Mouse (Mus musculus): Measurements from ENCODE around the gene Mei4. TPM values are rescaled to one million over a fixed set of nuclear protein-coding genes. Genes with fewer than 3 reads are reported as not detected.

The Mei4 gene
- total RNA-seq, 2 experiments from 2014 or later = 0.94 to 1.7 TPM

DNA sequence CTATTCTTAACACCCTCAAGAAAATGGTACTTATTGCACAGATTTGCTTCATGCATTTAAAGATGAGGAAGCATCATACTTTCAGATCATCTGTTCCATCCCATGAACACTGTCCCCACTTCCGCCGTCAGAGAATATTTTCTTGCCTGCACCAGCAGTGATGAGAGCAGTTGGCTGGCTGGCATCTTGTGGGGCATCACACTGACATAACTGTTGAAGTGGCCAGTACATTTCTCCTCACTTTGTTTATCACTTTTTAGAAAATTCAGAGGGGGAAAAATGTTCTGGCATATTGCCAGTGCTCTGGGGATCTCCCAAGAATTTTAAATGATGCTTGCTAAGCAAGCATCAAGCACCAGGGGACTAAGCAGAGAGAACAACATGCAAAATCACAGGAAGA, 251.4 kb downstream of the Mei4 start:
- peak in 1 of 2 experiments; percentile 2 for DNase-seq (ENCODE audit: low spot score in 2 of 2)

DNA sequence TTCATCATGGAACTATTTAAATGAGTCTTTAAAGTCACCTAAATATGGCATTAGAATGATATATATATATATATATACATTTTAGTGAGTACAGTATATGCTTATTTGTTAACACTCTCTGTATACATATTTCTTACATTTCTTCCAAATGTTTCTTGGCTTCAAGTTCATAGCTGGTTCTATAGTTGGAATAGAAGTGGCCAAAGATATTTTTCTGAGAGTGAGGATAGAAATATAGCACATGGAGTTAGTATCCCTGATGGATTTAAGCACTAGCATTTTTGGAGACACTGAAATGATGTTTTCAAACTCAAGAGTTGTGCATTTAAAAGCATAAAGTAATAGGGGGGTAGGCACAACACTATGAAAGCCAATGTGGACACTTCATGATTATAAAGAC, 272.6 kb downstream of the Mei4 start:
- DNase-seq (ENCODE audit: low spot score in 2 of 2) = no peak

DNA sequence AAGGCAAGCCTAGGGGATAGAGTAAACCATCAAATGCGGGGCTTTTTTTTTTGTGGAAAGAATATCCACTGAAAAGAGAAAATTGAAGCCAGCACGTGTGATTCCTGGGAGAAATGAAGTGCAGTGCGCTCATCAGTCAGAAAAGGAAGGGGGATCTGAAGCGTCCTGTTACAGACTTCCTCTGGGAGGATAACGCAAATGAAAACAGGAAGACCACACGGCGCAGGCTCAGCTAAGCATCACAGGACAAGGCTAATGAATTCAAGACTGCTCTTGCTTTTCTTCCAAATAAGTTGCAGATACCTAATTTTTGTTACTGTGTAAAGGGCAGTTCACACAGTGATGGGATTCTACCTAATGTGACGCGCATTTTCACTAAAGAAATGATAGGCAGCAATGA, 296.7 kb downstream of the Mei4 start:
- no peak for DNase-seq (ENCODE audit: low spot score in 2 of 2)

DNA sequence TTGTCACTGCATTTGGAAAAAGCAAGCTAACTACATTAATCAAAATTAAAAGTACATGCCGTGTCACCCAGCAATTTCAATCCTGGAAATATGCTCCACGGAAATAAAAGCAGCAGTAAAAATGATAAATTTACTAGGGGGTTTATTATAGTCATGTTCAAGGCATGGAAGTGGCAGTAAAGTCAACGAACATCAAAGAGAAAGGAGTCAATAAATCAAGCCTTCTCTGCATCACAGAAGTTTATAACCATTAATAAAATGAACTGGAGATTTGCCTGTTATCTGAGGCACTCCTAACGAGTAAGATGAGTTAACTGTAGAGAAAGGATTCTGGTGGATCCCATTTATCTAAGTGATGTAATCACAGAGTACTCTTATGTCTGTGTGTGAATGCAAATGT, 298.9 kb downstream of the Mei4 start:
- DNase-seq (ENCODE audit: low spot score in 2 of 2) = no peak

DNA sequence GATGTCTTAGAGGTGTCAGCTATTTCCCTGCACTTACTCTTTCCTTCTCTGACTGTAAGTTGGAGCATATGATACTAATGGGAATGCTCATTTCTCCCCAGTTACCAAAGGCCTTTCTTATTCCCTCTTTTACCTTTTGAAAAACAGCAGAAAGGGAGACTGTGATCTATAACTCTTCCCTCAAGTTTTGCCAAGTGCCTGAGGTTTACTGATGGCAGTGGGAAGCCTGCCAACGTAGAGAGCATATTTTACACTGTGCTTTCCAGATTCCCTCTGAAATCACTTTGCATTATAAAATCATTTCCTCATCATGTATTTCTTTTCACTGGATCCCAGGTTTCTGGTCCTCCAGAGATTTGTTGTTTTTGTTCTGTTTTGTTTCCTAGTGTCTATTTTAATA, 354.5 kb downstream of the Mei4 start:
- no peak for DNase-seq (ENCODE audit: low spot score in 2 of 2)

DNA sequence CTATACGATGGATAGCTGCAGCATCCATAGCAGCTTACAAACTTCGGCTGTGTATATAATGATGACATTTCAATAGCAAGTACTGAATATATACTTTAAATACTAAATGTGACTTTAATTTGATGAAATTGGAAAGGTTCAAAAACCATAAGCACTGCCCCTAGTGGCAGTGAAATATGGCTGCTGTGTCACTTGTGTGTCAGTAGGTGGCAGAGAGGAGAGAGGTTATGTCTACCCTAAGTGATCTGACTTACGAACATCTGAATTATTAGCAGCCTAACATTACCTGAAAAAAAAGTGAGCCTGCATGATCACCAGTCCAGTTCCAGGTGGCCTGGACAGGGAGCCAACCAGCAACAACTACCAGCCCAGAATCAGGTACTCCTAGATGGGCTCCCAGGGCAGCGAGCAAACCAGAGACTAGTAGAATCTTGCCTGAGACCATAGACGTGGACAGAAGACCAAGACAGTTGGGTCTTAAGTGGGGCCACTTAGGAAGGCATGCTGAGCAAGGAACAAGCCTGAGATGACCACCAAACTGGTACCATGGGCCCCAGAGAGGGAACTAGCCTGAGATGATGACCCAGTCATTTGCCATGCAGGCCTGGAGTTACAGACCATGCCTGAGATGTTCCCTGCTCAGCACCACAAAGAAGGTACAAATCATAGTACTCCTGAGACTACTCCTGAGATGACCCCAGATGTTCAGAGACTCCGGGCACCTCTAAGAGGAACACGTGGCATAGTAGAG, 384.4 kb downstream of the Mei4 start:
- no peak for DNase-seq (ENCODE audit: low spot score in 2 of 2)

Other genes with a start within 250 kb of the Mei4 start
- 10 to 100 TPM; 11.7 to 16.7 TPM for gene Htr1b, start 229.8 kb upstream of the Mei4 start, total RNA-seq (2021)